Mouse (Mus musculus) ES-E14 (cell line): ENCODE measurements around the gene Smoc1. TPM values are rescaled to one million over a fixed set of nuclear protein-coding genes. Genes with fewer than 3 reads are reported as not detected.

ENCODE experiments used
- DNase-seq: peaks from one replicate; pipeline ENCODE4 v3.0.0-alpha.2; 2013; ENCODE audit warnings: low read depth, low spot score
- H3K27ac ChIP-seq: 2 replicates; pipeline ENCODE4 v1.5.1; 2012; ENCODE audit warnings: low read depth, mild to moderate bottlenecking, low read length, moderate library complexity, mixed read lengths; ENCODE audit not compliant: poor library complexity, insufficient read depth, severe bottlenecking
- H3K36me3 ChIP-seq: 2 replicates; pipeline ENCODE4 v1.6.1; 2012; ENCODE audit warnings: mild to moderate bottlenecking, low read length, moderate library complexity, mixed read lengths; ENCODE audit not compliant: control insufficient read depth, poor library complexity, insufficient read depth, severe bottlenecking
- H3K4me1 ChIP-seq, 2 experiments: fragments of 150-350 bp in 1 of 2; sonication (generic) in 1 of 2; 2 replicates each; pipeline ENCODE4 v1.6.1; 2012; ENCODE audit warnings: low read length in 2 of 2, mild to moderate bottlenecking in 1 of 2, mixed read lengths in 1 of 2; ENCODE audit not compliant: control insufficient read depth in 2 of 2, insufficient read depth in 2 of 2, poor library complexity in 1 of 2
- H3K4me3 ChIP-seq, 2 experiments: fragments of 150-350 bp in 1 of 2; sonication (generic) in 1 of 2; 2 replicates each; pipeline ENCODE4 v1.5.1; 2012; ENCODE audit warnings: low read length in 2 of 2, low read depth in 1 of 2, mild to moderate bottlenecking in 1 of 2, mixed read lengths in 1 of 2; ENCODE audit not compliant: insufficient read depth in 1 of 2, poor library complexity in 1 of 2, severe bottlenecking in 1 of 2
- H3K9ac ChIP-seq: 2 replicates; pipeline ENCODE4 v1.6.1; 2012; ENCODE audit warnings: low read depth, mild to moderate bottlenecking, low read length, mixed read lengths; ENCODE audit not compliant: poor library complexity, insufficient read depth, severe bottlenecking
- H3K9me3 ChIP-seq: fragments of 150-350 bp; sonication (generic); 2 replicates; pipeline ENCODE4 v1.6.1; 2012; ENCODE audit warnings: low read depth, mild to moderate bottlenecking, low read length; ENCODE audit not compliant: control insufficient read depth, insufficient read depth
- CHD2 ChIP-seq: IDR thresholded peaks from 2 replicates; pipeline ENCODE4 v1.6.1; 2014; ENCODE audit warnings: mild to moderate bottlenecking, low read depth, low read length, inconsistent platforms
- HCFC1 ChIP-seq: IDR thresholded peaks from 2 replicates; pipeline ENCODE4 v1.6.1; 2012; ENCODE audit warnings: low read length, inconsistent platforms, borderline replicate concordance; ENCODE audit not compliant: insufficient read depth
- MAFK ChIP-seq: IDR thresholded peaks from 2 replicates; pipeline ENCODE4 v1.6.1; 2014; ENCODE audit warnings: mild to moderate bottlenecking, low read depth, low read length, inconsistent platforms; ENCODE audit not compliant: insufficient read depth
- ZC3H11A ChIP-seq: IDR thresholded peaks from 2 replicates; pipeline ENCODE4 v1.6.1; 2012; ENCODE audit warnings: low read depth, mild to moderate bottlenecking, inconsistent platforms, low read length, borderline replicate concordance
- ZNF384 ChIP-seq: IDR thresholded peaks from 2 replicates; pipeline ENCODE4 v1.6.1; 2012; ENCODE audit warnings: low read depth, low read length, inconsistent platforms
- in situ Hi-C, 2 experiments: fragments of 600-800 bp; cut with MboI; formaldehyde crosslinking; loops; one replicate each; pipeline ENCODE4 v1.15.1; 2025; ENCODE audit warnings: low sequenced_read_pairs in 2 of 2, inconsistent platforms in 1 of 2; ENCODE audit not compliant: unreplicated experiment in 2 of 2
- total RNA-seq: library from RNA; depleted of rRNA; stranded (reverse); fragments of 300-350 nt; gene quantifications from 2 replicates; pipeline ENCODE4 v1.2.3, GENCODE M21; 2012

The Smoc1 gene
- total RNA-seq, 1 experiment: 15.3 TPM

DNA sequence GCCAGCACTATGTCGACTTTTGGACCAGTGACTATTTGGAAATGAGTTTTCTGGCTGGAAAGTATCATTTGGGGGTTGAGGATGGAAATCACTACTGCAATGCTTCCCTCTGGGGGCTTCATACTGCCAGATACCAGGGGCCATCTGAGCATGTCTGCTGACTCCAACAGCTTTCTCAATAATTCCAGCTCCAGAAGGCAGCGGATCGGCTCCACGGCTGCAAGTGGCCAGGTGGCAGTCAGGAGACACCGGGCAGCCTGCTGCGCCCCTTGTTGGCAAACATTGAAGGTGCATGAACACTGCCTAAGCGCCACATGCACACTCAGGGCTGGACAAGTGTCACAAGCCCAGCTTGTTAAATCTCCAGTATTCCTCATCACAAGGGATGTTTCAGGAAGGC lies 2.2 kb upstream of the Smoc1 start:
- Histone ChIP-seq H3K4me3 (no peak overlapping the region), H3K27ac (no peak overlapping the region), H3K4me1 (peaks cover 3 to 12% of the 10 kb centered on the region in 2 experiments; a peak in 3 of 4 replicates), H3K9me3 (no peaks in the 10 kb centered on the region), H3K36me3 (no peaks in the 10 kb centered on the region), H3K9ac (no peak overlapping the region)
- TF ChIP-seq ZNF384 (no peak), MAFK (no peak), CHD2 (no peak), HCFC1 (no peak), ZC3H11A (no peak)
- in situ Hi-C loops: no loop called here
- DNase-seq: no peak

GRCm38 (mm10) chr12:81024993-81025392 lies 1.6 kb upstream of the Smoc1 start:
- no peak overlapping the region for H3K9ac ChIP-seq
- no peaks in the 10 kb centered on the region for H3K36me3 ChIP-seq
- peaks cover 3 to 12% of the 10 kb centered on the region in 2 experiments; a peak in 3 of 4 replicates for H3K4me1 ChIP-seq
- H3K9me3 ChIP-seq: no peaks in the 10 kb centered on the region
- TF ChIP-seq MAFK (no peak), CHD2 (no peak), ZNF384 (0 out of 2 replicates have a peak, but pooled peaks have one; percentile 13)
- in situ Hi-C loops: no loop called here
- H3K27ac ChIP-seq: no peak overlapping the region
- DNase-seq: no peak
- no peak overlapping the region for H3K4me3 ChIP-seq

- DNase-seq: no peak
Measured at GRCm38 (mm10) chr12:81026995-81027942, 661 bp downstream of the Smoc1 start.

DNA sequence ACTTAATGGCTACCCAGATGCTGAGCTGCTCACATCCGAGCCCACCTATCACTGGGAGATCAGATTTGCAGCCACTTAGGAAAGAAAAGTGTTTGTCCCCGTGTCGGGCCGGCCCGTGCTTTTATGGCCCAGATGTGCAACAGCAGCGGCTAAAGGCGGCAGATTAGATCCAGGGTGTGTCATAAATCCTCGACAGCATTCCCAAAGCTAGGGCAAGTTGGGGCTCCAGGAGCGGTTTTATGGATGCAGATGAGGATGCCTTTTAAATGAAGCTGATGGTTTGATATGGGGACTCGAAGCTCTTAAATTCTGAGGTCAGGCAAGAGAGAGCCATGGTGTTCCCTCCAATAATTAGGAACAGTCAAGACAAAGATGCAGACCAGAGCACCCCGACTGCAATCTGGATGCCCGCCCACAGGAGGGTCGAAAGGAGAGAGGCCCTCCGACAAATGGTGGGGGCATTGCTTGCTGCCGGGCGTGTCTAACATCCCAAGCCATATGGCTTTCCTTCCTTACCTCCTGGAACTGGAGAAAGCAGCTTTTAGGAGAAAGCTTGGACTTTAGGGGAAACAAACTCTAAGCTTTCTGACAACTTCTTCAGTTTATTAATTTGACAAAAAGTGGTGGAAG lies 1.8 kb downstream of the Smoc1 start:
- in situ Hi-C loops: no loop called here

More at GRCm38 (mm10) chr12:81026995-81027942, 661 bp downstream of the Smoc1 start:
- Histone ChIP-seq H3K9me3 (no peaks in the 10 kb centered on the region), H3K9ac (peak overlapping the region; percentile 82), H3K36me3 (no peaks in the 10 kb centered on the region), H3K4me3 (peak overlapping the region; percentile 85 to 96), H3K4me1 (peaks cover 0 to 7% of the 10 kb centered on the region in 2 experiments; a peak in 2 of 4 replicates), H3K27ac (no peak overlapping the region)
- TF ChIP-seq CHD2 (no peak), HCFC1 (no peak), ZC3H11A (no peak), ZNF384 (no peak)
- in situ Hi-C loops: no loop called here

More for the DNA sequence above, 1.8 kb downstream of the Smoc1 start:
- no peak for DNase-seq
- H3K9ac ChIP-seq: no peak overlapping the region
- no peaks in the 10 kb centered on the region for H3K9me3 ChIP-seq
- peaks cover 0 to 7% of the 10 kb centered on the region in 2 experiments; a peak in 2 of 4 replicates for H3K4me1 ChIP-seq
- no peak for TF ChIP-seq MAFK
- TF ChIP-seq HCFC1: no peak
- TF ChIP-seq ZC3H11A: no peak
- no peak for TF ChIP-seq ZNF384
- TF ChIP-seq CHD2: no peak
- no peak overlapping the region for H3K27ac ChIP-seq
- no peaks in the 10 kb centered on the region for H3K36me3 ChIP-seq
- no peak overlapping the region for H3K4me3 ChIP-seq
